ENCODE assay signal across 26 mouse cellular contexts in genomic region chr11:32166683-32167082, GRCm38 (mm10). TPM values are rescaled to one million over a fixed set of nuclear protein-coding genes. Genes with fewer than 3 reads are reported as not detected.
DNase-seq lines count a peak whose midpoint lies in the region; ATAC-seq lines count a peak whose summit lies in the region.
"Had no signal": no experiment of that assay in that cellular context is flagged by ENCODE, and none has a peak within 500 bp of the region (broad histone marks: within the 10 kb centered on the region; RNA-seq: fewer than 3 reads in every experiment).

No protein-coding gene starts in this region.

- no peaks in the 10 kb centered on the region for H3K36me3 ChIP-seq in stomach, embryonic 16.5 days (ENCODE audit: control insufficient read depth, insufficient read depth, low read length)
- no peaks in the 10 kb centered on the region for H3K36me3 ChIP-seq in hindbrain, embryonic 10.5 days
- no peaks in the 10 kb centered on the region for H3K36me3 ChIP-seq in neural tube, embryonic 15.5 days
- H3K36me3 ChIP-seq: forebrain, embryonic 10.5 days; heart, embryonic 10.5 days; heart, embryonic 13.5 days; hindbrain, embryonic 12.5 days; hindbrain, embryonic 15.5 days had no signal

- no peak overlapping the region for H3K9ac ChIP-seq in stomach, embryonic 16.5 days (ENCODE audit: low read length)
- no peak overlapping the region for H3K9ac ChIP-seq in neural tube, embryonic 15.5 days (replicated peaks)
- H3K9ac ChIP-seq: forebrain, embryonic 13.5 days; forebrain, postnatal 0 days; heart, embryonic 13.5 days; hindbrain, embryonic 12.5 days; hindbrain, embryonic 15.5 days had no signal

- H3K4me3 ChIP-seq in stomach, embryonic 16.5 days (replicated peaks; ENCODE audit: low read length) = no peak overlapping the region
- H3K4me3 ChIP-seq in hindbrain, embryonic 10.5 days = no peak overlapping the region
- H3K4me3 ChIP-seq in neural tube, embryonic 15.5 days (replicated peaks) = no peak overlapping the region
- H3K4me3 ChIP-seq: forebrain, embryonic 10.5 days; forebrain, embryonic 13.5 days; gastrocnemius, adult 2 months; heart, embryonic 10.5 days; heart, embryonic 13.5 days; hindbrain, embryonic 12.5 days; hindbrain, embryonic 15.5 days had no signal

- H3K4me2 ChIP-seq in stomach, embryonic 16.5 days (ENCODE audit: low read depth, low read length) = no peak overlapping the region
- H3K4me2 ChIP-seq in neural tube, embryonic 15.5 days = no peak overlapping the region
- H3K4me2 ChIP-seq: forebrain, embryonic 13.5 days; heart, embryonic 13.5 days; hindbrain, embryonic 12.5 days; hindbrain, embryonic 15.5 days had no signal

- H3K4me1 ChIP-seq in stomach, embryonic 16.5 days (ENCODE audit: control insufficient read depth, insufficient read depth, low read length) = peaks cover 4% of the 10 kb centered on the region; the same call in 1 of the 2 replicates
- H3K4me1 ChIP-seq in hindbrain, embryonic 10.5 days (replicated peaks) = peaks cover 9% of the 10 kb centered on the region
- peaks cover 11% of the 10 kb centered on the region for H3K4me1 ChIP-seq in neural tube, embryonic 15.5 days

- no peaks in the 10 kb centered on the region for H3K9me3 ChIP-seq in stomach, embryonic 16.5 days (replicated peaks; ENCODE audit: control insufficient read depth, low read length)
- no peaks in the 10 kb centered on the region for H3K9me3 ChIP-seq in hindbrain, embryonic 10.5 days
- H3K9me3 ChIP-seq in neural tube, embryonic 15.5 days (replicated peaks) = no peaks in the 10 kb centered on the region
- H3K9me3 ChIP-seq: forebrain, embryonic 13.5 days; heart, embryonic 10.5 days; heart, embryonic 13.5 days; hindbrain, embryonic 12.5 days; hindbrain, embryonic 15.5 days had no signal

- peak; percentile 31 for DNase-seq in heart, adult 11 months
- no peak for DNase-seq in heart, adult 8-10 months (ENCODE audit: low spot score)
- DNase-seq in right cerebral cortex, postnatal 10 days (ENCODE audit: low spot score in 2 of 2) = peak; percentile 9 to 15
- no peak for DNase-seq in right cerebral cortex, postnatal 36 days (ENCODE audit: low spot score in 2 of 2)
- DNase-seq in hindbrain, embryonic 10.5 days (ENCODE audit: low spot score) = no peak
- DNase-seq: adrenal gland, postnatal 10 days; adrenal gland, postnatal 36 days; cerebellum, adult 18-20 months; cerebellum, adult 9-10 months; cerebellum, postnatal 14 days; forebrain, postnatal 0 days; gastrocnemius, adult 2 months; gastrocnemius, postnatal 14 days; heart, adult 18-20 months; heart, postnatal 14 days; heart, postnatal 4 days had no signal

- ATAC-seq in stomach, embryonic 16.5 days (ENCODE audit: insufficient read depth, low FRiP score) = peak; percentile 63; the same call in 1 of the 2 replicates
- no peak for ATAC-seq in neural tube, embryonic 15.5 days (ENCODE audit: low FRiP score)
- ATAC-seq: forebrain, embryonic 13.5 days; forebrain, postnatal 0 days had no signal

- H3K27ac ChIP-seq in stomach, embryonic 16.5 days (ENCODE audit: low read length) = no peak overlapping the region
- no peak overlapping the region for H3K27ac ChIP-seq in hindbrain, embryonic 10.5 days
- H3K27ac ChIP-seq in neural tube, embryonic 15.5 days (replicated peaks) = no peak overlapping the region
- H3K27ac ChIP-seq: forebrain, embryonic 10.5 days; forebrain, embryonic 13.5 days; gastrocnemius, adult 2 months; heart, embryonic 10.5 days; heart, embryonic 13.5 days; hindbrain, embryonic 12.5 days; hindbrain, embryonic 15.5 days had no signal

- H3K27me3 ChIP-seq in stomach, embryonic 16.5 days (ENCODE audit: control insufficient read depth, insufficient read depth, low read length) = no peaks in the 10 kb centered on the region
- H3K27me3 ChIP-seq in hindbrain, embryonic 10.5 days (ENCODE audit: insufficient read depth, poor library complexity, severe bottlenecking) = peaks cover 4% of the 10 kb centered on the region
- no peaks in the 10 kb centered on the region for H3K27me3 ChIP-seq in neural tube, embryonic 15.5 days (replicated peaks)
- H3K27me3 ChIP-seq: forebrain, embryonic 13.5 days; hindbrain, embryonic 12.5 days; hindbrain, embryonic 15.5 days had no signal

- WGBS in stomach, embryonic 16.5 days = 65% methylated on average over 4 of the region's 4 CpGs
- 78% methylated on average over 4 of the region's 4 CpGs for WGBS in hindbrain, embryonic 10.5 days
- 61% methylated on average over 4 of the region's 4 CpGs for WGBS in neural tube, embryonic 15.5 days

RNA-seq across cellular contexts. Expression of gene Il9r, which starts 33.4 kb away (rescaled TPM):
- total RNA-seq in heart, adult 8-10 months (2022) = under 1 TPM in 3 of 4 experiments, not detected in 1; 0.05 to 0.40 (median 0.09) TPM
- polyA plus RNA-seq in stomach, embryonic 16.5 days (2015; fragmentation: Nextera tagmentation; extraction: Ambion mirVana) = 0.07 and 0.09 TPM in 2 replicates
- not detected in 2 replicates for polyA plus RNA-seq in hindbrain, embryonic 10.5 days (2016; fragmentation: Nextera tagmentation; extraction: Ambion mirVana)
- 1.5 TPM in 1 of 2 replicates, not detected in the other for polyA plus RNA-seq in neural tube, embryonic 15.5 days (2015; fragmentation: Nextera tagmentation; extraction: Ambion mirVana)
- total RNA-seq: forebrain, postnatal 0 days; gastrocnemius, adult 2 months had no signal
- polyA plus RNA-seq: embryonic facial prominence, embryonic 11.5 days; forebrain, embryonic 10.5 days; forebrain, embryonic 13.5 days; forebrain, postnatal 0 days; frontal cortex, adult 2 months; hindbrain, embryonic 12.5 days; hindbrain, embryonic 15.5 days had no signal

RNA-seq across cellular contexts. Expression of gene Snrnp25, which starts 38.5 kb away (rescaled TPM):
- total RNA-seq in heart, adult 8-10 months (2022) = 10 to 100 TPM in 3 of 4 experiments, 1 to 10 TPM in 1; 9.7 to 14.0 (median 11.8) TPM
- polyA plus RNA-seq in stomach, embryonic 16.5 days (2015; fragmentation: Nextera tagmentation; extraction: Ambion mirVana) = 44.9 and 47.5 TPM in 2 replicates
- polyA plus RNA-seq in hindbrain, embryonic 10.5 days (2016; fragmentation: Nextera tagmentation; extraction: Ambion mirVana) = 97.6 and 103 TPM in 2 replicates
- 45.6 and 54.3 TPM in 2 replicates for polyA plus RNA-seq in neural tube, embryonic 15.5 days (2015; fragmentation: Nextera tagmentation; extraction: Ambion mirVana)

RNA-seq across cellular contexts. Expression of gene Rhbdf1, which starts 55.4 kb away (rescaled TPM):
- 10 to 100 TPM; 20.4 to 26.8 (median 23.0) TPM for total RNA-seq in heart, adult 8-10 months (2022)
- 57.4 and 67.7 TPM in 2 replicates for polyA plus RNA-seq in stomach, embryonic 16.5 days (2015; fragmentation: Nextera tagmentation; extraction: Ambion mirVana)
- polyA plus RNA-seq in hindbrain, embryonic 10.5 days (2016; fragmentation: Nextera tagmentation; extraction: Ambion mirVana) = 31.3 and 32.9 TPM in 2 replicates
- 23.8 and 28.4 TPM in 2 replicates for polyA plus RNA-seq in neural tube, embryonic 15.5 days (2015; fragmentation: Nextera tagmentation; extraction: Ambion mirVana)

RNA-seq across cellular contexts. Expression of gene Mpg, which starts 59.6 kb away (rescaled TPM):
- 1 to 10 TPM; 5.5 to 7.7 (median 6.2) TPM for total RNA-seq in heart, adult 8-10 months (2022)
- polyA plus RNA-seq in stomach, embryonic 16.5 days (2015; fragmentation: Nextera tagmentation; extraction: Ambion mirVana) = 32.6 and 33.8 TPM in 2 replicates
- 34.2 and 36.3 TPM in 2 replicates for polyA plus RNA-seq in hindbrain, embryonic 10.5 days (2016; fragmentation: Nextera tagmentation; extraction: Ambion mirVana)
- 33.9 and 37.8 TPM in 2 replicates for polyA plus RNA-seq in neural tube, embryonic 15.5 days (2015; fragmentation: Nextera tagmentation; extraction: Ambion mirVana)

Comparison
In these comparisons a context has a peak if more than half of its experiments do, and no peak if none do; other contexts are left out.
1. DNase-seq: peak in heart, adult 11 months (single experiment) and right cerebral cortex, postnatal 10 days (2 of 2); none in heart, adult 8-10 months (single experiment), right cerebral cortex, postnatal 36 days (0 of 2) and hindbrain, embryonic 10.5 days (single experiment).